ENCODE assay signal across 12 mouse cellular contexts in the genomic region with DNA sequence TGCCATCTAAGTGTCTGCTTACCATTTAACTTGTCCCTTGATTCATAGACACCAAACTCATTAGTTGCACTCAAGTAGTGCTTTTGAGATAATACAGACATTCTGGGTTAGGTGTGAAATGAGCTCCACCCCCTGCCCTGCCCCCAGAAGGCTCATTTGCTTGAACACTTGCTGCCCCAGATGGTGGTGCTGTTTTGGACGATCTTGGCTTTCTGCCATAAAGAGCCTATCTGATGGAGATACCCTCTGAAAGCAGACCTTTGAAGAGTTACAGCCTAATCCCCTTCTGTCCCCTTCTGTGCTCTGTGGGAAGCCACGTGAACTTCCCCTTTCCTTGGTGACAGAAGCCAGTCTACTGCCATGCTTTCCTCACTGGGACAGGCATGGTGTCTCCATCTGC.
"Had no signal": no experiment of that assay in that cellular context is flagged by ENCODE, and none has a peak within 500 bp of the region (broad histone marks: within the 10 kb centered on the region; RNA-seq: fewer than 3 reads in every experiment).

No protein-coding gene starts in this region.

- DNase-seq: kidney, adult 9 months; kidney, postnatal 36 days; layer of hippocampus, adult 9-11 months; layer of hippocampus, postnatal 36 days; lung, adult 18-20 months; thymus, postnatal 4 days had no signal

- H3K9ac ChIP-seq: limb, embryonic 13.5 days; liver, embryonic 14.5 days; midbrain, embryonic 12.5 days; neural tube, embryonic 13.5 days had no signal

- H3K27ac ChIP-seq: kidney, postnatal 0 days; limb, embryonic 13.5 days; liver, embryonic 14.5 days; midbrain, embryonic 12.5 days; neural tube, embryonic 13.5 days; stomach, postnatal 0 days had no signal

- H3K4me2 ChIP-seq: limb, embryonic 13.5 days; midbrain, embryonic 12.5 days; neural tube, embryonic 13.5 days had no signal

- H3K9me3 ChIP-seq: limb, embryonic 13.5 days; midbrain, embryonic 12.5 days; neural tube, embryonic 13.5 days had no signal

- H3K36me3 ChIP-seq: limb, embryonic 13.5 days; midbrain, embryonic 12.5 days; neural tube, embryonic 13.5 days had no signal

- H3K4me3 ChIP-seq: limb, embryonic 13.5 days; midbrain, embryonic 12.5 days; neural tube, embryonic 13.5 days had no signal

- H3K27me3 ChIP-seq: limb, embryonic 13.5 days; midbrain, embryonic 12.5 days; neural tube, embryonic 13.5 days had no signal

- H3K4me1 ChIP-seq: limb, embryonic 13.5 days; midbrain, embryonic 12.5 days; neural tube, embryonic 13.5 days had no signal
